7 mouse cellular contexts compared by ENCODE assay signal in the genomic region with DNA sequence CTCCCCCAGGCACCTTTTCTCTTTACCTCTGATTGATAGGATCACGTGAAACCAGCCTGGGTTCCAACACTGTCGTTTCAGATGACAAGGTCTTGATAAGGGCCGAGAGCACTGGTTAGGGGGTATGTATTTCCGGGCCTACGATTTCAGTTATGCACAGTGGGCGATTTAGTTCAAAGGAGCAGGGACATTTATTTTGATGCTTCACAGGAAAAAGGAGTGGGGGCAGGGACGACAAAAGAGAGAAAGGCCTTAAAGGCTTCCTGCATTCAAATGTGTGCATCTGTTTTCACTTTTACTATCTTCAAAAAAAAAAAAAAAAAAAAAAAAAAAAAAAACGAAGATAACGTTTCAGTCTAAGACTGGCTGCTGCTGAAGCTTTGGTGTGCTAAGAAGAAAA.
DNase-seq lines count a peak whose midpoint lies in the region; ATAC-seq lines count a peak whose summit lies in the region.

No protein-coding gene starts in this region.

- DNase-seq in midbrain, embryonic 11.5 days (ENCODE audit: low spot score, missing footprints) = no peak
- peak; percentile 78 for DNase-seq in thymus, postnatal 4 days
- DNase-seq in layer of hippocampus, adult 9-11 months = no peak
- no peak for DNase-seq in urinary bladder, postnatal 36 days (ENCODE audit: low spot score in 2 of 2)

- ATAC-seq in midbrain, embryonic 12.5 days (ENCODE audit: low FRiP score, low read depth) = 0 out of 2 replicates have a peak, but pooled peaks have one; percentile 40
- ATAC-seq in midbrain, embryonic 11.5 days (ENCODE audit: low FRiP score) = no peak
- ATAC-seq in embryonic facial prominence, embryonic 13.5 days (ENCODE audit: insufficient number of reproducible peaks, insufficient read depth, low FRiP score, low TSS enrichment, low read depth) = no peak
- ATAC-seq in megakaryocyte, adult 5-6 weeks (ENCODE audit: poor library complexity, severe bottlenecking) = peak; percentile 15; the same call in 1 of the 2 replicates

- H3K4me3 ChIP-seq in midbrain, embryonic 12.5 days = no peak overlapping the region
- no peak overlapping the region for H3K4me3 ChIP-seq in midbrain, embryonic 11.5 days (ENCODE audit: low read depth, low read length)
- no peak overlapping the region for H3K4me3 ChIP-seq in embryonic facial prominence, embryonic 13.5 days

- 23% methylated on average over 9 of the region's 9 CpGs for WGBS in midbrain, embryonic 12.5 days
- WGBS in midbrain, embryonic 11.5 days = 37% methylated on average over 9 of the region's 9 CpGs
- 1% methylated on average over 9 of the region's 9 CpGs for WGBS in embryonic facial prominence, embryonic 13.5 days

- H3K27me3 ChIP-seq in midbrain, embryonic 12.5 days = no peaks in the 10 kb centered on the region
- no peaks in the 10 kb centered on the region for H3K27me3 ChIP-seq in midbrain, embryonic 11.5 days (ENCODE audit: control insufficient read depth, insufficient read depth, low read length)
- H3K27me3 ChIP-seq in embryonic facial prominence, embryonic 13.5 days = no peaks in the 10 kb centered on the region

- H3K27ac ChIP-seq in midbrain, embryonic 12.5 days (replicated peaks) = no peak overlapping the region
- H3K27ac ChIP-seq in midbrain, embryonic 11.5 days (ENCODE audit: low read depth, low read length) = no peak overlapping the region
- no peak overlapping the region for H3K27ac ChIP-seq in embryonic facial prominence, embryonic 13.5 days

- no peaks in the 10 kb centered on the region for H3K36me3 ChIP-seq in midbrain, embryonic 12.5 days
- H3K36me3 ChIP-seq in midbrain, embryonic 11.5 days (ENCODE audit: control insufficient read depth, insufficient read depth, low read length) = no peaks in the 10 kb centered on the region
- H3K36me3 ChIP-seq in embryonic facial prominence, embryonic 13.5 days = no peaks in the 10 kb centered on the region

- H3K9me3 ChIP-seq in midbrain, embryonic 12.5 days = no peaks in the 10 kb centered on the region
- H3K9me3 ChIP-seq in midbrain, embryonic 11.5 days (ENCODE audit: control insufficient read depth, low read length) = no peaks in the 10 kb centered on the region
- H3K9me3 ChIP-seq in embryonic facial prominence, embryonic 13.5 days = no peaks in the 10 kb centered on the region

- no peak overlapping the region for H3K4me2 ChIP-seq in midbrain, embryonic 12.5 days (replicated peaks)
- no peak overlapping the region for H3K4me2 ChIP-seq in midbrain, embryonic 11.5 days
- H3K4me2 ChIP-seq in embryonic facial prominence, embryonic 13.5 days = peak overlapping the region; percentile 43

- peaks cover 3% of the 10 kb centered on the region; the same call in 1 of the 2 replicates for H3K4me1 ChIP-seq in midbrain, embryonic 12.5 days
- H3K4me1 ChIP-seq in midbrain, embryonic 11.5 days (ENCODE audit: control insufficient read depth, insufficient read depth, low read length) = 0 out of 2 replicates have a peak, but pooled peaks cover 2% of the 10 kb centered on the region
- peaks cover 4% of the 10 kb centered on the region; the same call in 1 of the 2 replicates for H3K4me1 ChIP-seq in embryonic facial prominence, embryonic 13.5 days

- no peak overlapping the region for H3K9ac ChIP-seq in midbrain, embryonic 12.5 days (replicated peaks)
- H3K9ac ChIP-seq in midbrain, embryonic 11.5 days (ENCODE audit: low read length) = no peak overlapping the region
- no peak overlapping the region for H3K9ac ChIP-seq in embryonic facial prominence, embryonic 13.5 days

Comparison
In these comparisons a context has a peak if more than half of its experiments do, and no peak if none do; other contexts are left out.
1. ATAC-seq: peak in midbrain, embryonic 12.5 days (single experiment) and megakaryocyte, adult 5-6 weeks (single experiment); none in midbrain, embryonic 11.5 days (single experiment) and embryonic facial prominence, embryonic 13.5 days (single experiment).